Mouse (Mus musculus): ENCODE results near the gene Gabbr2.

- peak; percentile 66 for TF ChIP-seq CTCF (IDR thresholded peaks at IDR 0.05; ENCODE audit: borderline replicate concordance, insufficient read depth, low read depth, low read length)
- no peak for TF ChIP-seq POLR2A (IDR thresholded peaks at IDR 0.05; ENCODE audit: borderline replicate concordance, insufficient read depth, low read length)
These were observed 371.3 kb downstream of the Gabbr2 start for GRCm38 (mm10) chr4:46620330-46620729.

Data from cerebellum, adult 2 months (tissue).